Mouse (Mus musculus) spleen, adult 2 months (tissue): ENCODE data around the gene Ggt1. TPM values are rescaled to one million over a fixed set of nuclear protein-coding genes. Genes with fewer than 3 reads are reported as not detected.

Source experiments
- DNase-seq, 2 experiments: peaks; one replicate each; pipeline versions ENCODE4 v3.0.0 to v3.0.0-alpha.2; 2012 to 2021; ENCODE audit warnings: low spot score in 2 of 2, low read depth in 1 of 2
- H3K27ac ChIP-seq: fragments of 200-500 bp; 2 replicates; pipeline ENCODE4 v1.5.1; 2012; ENCODE audit warnings: low read length, inconsistent platforms; ENCODE audit not compliant: insufficient read depth
- H3K27me3 ChIP-seq: fragments of 200-500 bp; 2 replicates; pipeline ENCODE4 v1.6.1; 2012; ENCODE audit warnings: mild to moderate bottlenecking, moderate library complexity, low read length, inconsistent platforms; ENCODE audit not compliant: control insufficient read depth, insufficient read depth
- H3K36me3 ChIP-seq: fragments of 200-500 bp; 2 replicates; pipeline ENCODE4 v1.6.1; 2012; ENCODE audit warnings: mild to moderate bottlenecking, low read length, inconsistent platforms; ENCODE audit not compliant: control insufficient read depth, insufficient read depth
- H3K4me1 ChIP-seq: fragments of 200-500 bp; 2 replicates; pipeline ENCODE4 v1.6.1; 2011; ENCODE audit warnings: inconsistent platforms; ENCODE audit not compliant: control insufficient read depth, insufficient read depth, insufficient read length
- H3K4me3 ChIP-seq: fragments of 200-500 bp; 2 replicates; pipeline ENCODE4 v1.5.1; 2011; ENCODE audit warnings: mild to moderate bottlenecking, inconsistent platforms; ENCODE audit not compliant: insufficient read depth, insufficient read length; ENCODE audit errors: extremely low read depth
- CTCF ChIP-seq: fragments of 200-500 bp; IDR thresholded peaks from 2 replicates; pipeline ENCODE4 v1.5.1; 2011; ENCODE audit warnings: mild to moderate bottlenecking, inconsistent platforms; ENCODE audit not compliant: insufficient read depth, insufficient read length, insufficient replicate concordance; ENCODE audit errors: extremely low read depth
- POLR2A ChIP-seq: fragments of 200-500 bp; IDR thresholded peaks from 2 replicates; pipeline ENCODE4 v1.6.1; 2011; ENCODE audit warnings: low read depth, low read length, inconsistent platforms
- WGBS: fragments of 180-500 bp; shearing (Covaris S2); methylation state at CpG from one replicate; pipeline ENCODE4 v1.1.7; 2018; 5-methylcytosine and 5-hydroxymethylcytosine counted together
- polyA plus RNA-seq: library from polyadenylated mRNA; depleted of rRNA; stranded (reverse); fragments of >200 nt; gene quantifications from 2 replicates; pipeline ENCODE4 v1.2.3, GENCODE M21; 2012

Gene Ggt1
- polyA plus RNA-seq, 1 experiment: 15.5 TPM

GRCm38 (mm10) chr10:75556026-75556425 lies 5.4 kb upstream of the Ggt1 start:
- no peaks in the 10 kb centered on the region for H3K36me3 ChIP-seq
- no peak for TF ChIP-seq CTCF
- TF ChIP-seq POLR2A: no peak
- DNase-seq: no peak
- 91% methylated on average over 9 of the region's 9 CpGs for WGBS
- H3K4me3 ChIP-seq: no peak overlapping the region
- no peak overlapping the region for H3K27ac ChIP-seq
- H3K27me3 ChIP-seq: peaks cover 12% of the 10 kb centered on the region
- peaks cover 8% of the 10 kb centered on the region for H3K4me1 ChIP-seq

- TF ChIP-seq CTCF (no peak), POLR2A (no peak)
- Histone ChIP-seq H3K27ac (no peak overlapping the region), H3K27me3 (peaks cover 10% of the 10 kb centered on the region), H3K4me3 (no peak overlapping the region), H3K36me3 (no peaks in the 10 kb centered on the region), H3K4me1 (peaks cover 8% of the 10 kb centered on the region)
- 70% methylated on average over 3 of the region's 3 CpGs for WGBS
- no peak for DNase-seq
Measured at GRCm38 (mm10) chr10:75558515-75558914, 2.9 kb upstream of the Ggt1 start.

DNA sequence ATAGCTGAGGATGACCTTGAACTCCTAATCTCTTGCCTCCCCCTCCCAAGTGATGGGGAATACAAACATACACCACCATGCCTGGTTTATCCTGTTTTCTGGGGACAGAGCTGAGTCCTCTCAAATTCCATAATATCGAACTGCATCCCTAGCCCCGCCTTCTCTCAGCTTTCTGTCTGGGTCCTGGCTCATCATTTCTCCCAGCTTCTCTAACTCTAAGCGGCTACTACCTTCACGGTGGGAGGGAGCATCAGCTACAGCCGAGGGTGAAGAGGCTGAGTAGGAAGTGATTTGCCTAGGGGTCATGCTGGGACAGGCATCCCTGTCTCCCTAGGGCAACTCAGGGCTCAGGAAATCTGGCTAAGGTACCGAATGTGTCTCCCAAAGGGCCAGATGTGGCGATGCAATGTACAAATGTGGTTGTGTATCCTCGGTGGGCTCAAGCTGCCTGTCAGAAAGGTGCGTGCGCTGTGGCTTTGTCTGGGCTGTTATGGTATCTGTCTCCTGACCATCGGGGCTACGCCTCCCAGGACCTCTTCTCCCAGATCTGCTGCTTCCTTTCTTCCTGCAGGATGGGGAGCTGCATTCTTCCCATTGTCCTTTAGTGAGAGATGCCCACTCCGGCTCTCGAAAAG lies 2.2 kb upstream of the Ggt1 start:
- WGBS: 17% methylated on average over 14 of the region's 14 CpGs
- no peak overlapping the region for H3K4me3 ChIP-seq

DNA sequence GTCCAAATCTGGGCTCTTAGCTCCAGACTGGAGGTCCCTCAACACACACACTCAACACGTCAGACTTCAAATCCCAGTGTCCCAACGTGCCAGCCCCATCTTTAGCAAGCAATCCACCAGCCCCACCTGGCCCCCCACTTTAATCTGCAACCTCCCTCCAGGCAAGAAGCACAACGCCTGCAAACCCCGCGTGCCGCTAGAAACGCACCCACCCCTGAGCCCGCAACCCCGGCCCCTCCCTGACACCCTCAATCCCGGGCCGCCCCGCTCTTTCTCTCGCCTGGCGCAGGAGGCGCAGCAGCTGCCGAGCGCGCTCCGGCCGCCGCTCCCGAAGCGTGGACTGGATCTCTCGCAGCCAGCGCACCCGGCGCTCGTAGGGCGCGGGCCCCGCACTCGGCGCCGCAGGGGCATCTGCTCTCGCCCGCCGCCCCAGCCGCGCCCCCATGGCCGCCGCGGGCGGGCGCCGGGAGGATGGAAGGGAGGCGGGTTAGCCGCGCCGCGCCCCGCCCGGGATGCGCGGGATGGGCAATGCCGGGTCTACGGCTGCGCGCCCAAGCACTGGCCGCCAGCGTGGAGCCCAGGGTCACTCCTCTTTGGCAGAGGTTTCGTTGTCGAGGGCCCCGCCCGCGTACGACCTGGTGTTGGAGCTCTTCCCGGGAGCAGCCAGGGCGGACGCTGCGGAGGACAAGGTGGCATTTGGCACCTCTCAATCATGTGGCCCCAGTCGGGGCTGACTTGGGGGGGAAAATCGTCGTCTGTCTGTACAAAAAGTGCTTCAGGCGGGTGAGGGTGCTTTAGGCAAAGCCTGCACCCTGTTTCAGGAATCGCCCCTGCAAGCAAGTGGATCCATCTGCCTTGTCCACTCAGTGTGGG lies 1.5 kb upstream of the Ggt1 start, which contains the start of gene Lrrc75b:
TSS of gene Lrrc75b (minus strand) at position 655 of the 873 bp plus-strand sequence.
- H3K4me3 ChIP-seq: peak within 1 kb of the TSS; percentile 52; the same call in 1 of the 2 replicates
- no peak for TF ChIP-seq POLR2A
- TF ChIP-seq CTCF: no peak

More for the DNA sequence above, 2.2 kb upstream of the Ggt1 start:
- peaks cover 8% of the 10 kb centered on the region for H3K4me1 ChIP-seq
- no peaks in the 10 kb centered on the region for H3K36me3 ChIP-seq
- peaks cover 10% of the 10 kb centered on the region for H3K27me3 ChIP-seq
- no peak for DNase-seq
- H3K27ac ChIP-seq: no peak overlapping the region
- TF ChIP-seq POLR2A (no peak), CTCF (no peak)

DNA sequence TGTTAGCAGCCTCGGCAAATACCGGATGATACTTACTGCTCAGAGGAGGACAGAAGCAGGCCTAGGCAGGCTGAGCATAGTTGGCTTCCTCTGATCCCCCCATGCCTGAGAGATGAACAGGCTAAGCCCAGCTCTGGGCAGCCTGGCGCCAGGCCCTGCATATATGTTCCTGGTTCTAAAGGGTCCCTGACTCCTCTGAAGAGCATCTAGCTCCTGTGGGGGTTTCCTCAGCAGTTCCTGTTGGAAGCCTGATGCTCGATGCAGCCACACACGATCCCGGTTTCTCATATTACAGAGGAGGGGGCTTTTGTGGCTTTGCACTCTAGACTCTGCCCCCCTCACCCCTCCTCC lies 880 bp upstream of the Ggt1 start:
- H3K4me3 ChIP-seq: peak overlapping the region; percentile 52; the same call in 1 of the 2 replicates
- H3K36me3 ChIP-seq: no peaks in the 10 kb centered on the region
- H3K4me1 ChIP-seq: peaks cover 13% of the 10 kb centered on the region
- H3K27ac ChIP-seq: no peak overlapping the region
- WGBS: 38% methylated on average over 6 of the region's 6 CpGs
- no peak for DNase-seq
- TF ChIP-seq POLR2A: no peak
- no peak for TF ChIP-seq CTCF
- H3K27me3 ChIP-seq: peaks cover 10% of the 10 kb centered on the region

More for the DNA sequence above, 1.5 kb upstream of the Ggt1 start, which contains the start of gene Lrrc75b:
- WGBS: 2% methylated on average over 75 of the region's 75 CpGs
- H3K27ac ChIP-seq: no peak within 1 kb of the TSS
- no peaks in the 10 kb centered on the region for H3K36me3 ChIP-seq
- no peak for DNase-seq
- H3K27me3 ChIP-seq: peaks cover 10% of the 10 kb centered on the region
- peaks cover 10% of the 10 kb centered on the region for H3K4me1 ChIP-seq

DNA sequence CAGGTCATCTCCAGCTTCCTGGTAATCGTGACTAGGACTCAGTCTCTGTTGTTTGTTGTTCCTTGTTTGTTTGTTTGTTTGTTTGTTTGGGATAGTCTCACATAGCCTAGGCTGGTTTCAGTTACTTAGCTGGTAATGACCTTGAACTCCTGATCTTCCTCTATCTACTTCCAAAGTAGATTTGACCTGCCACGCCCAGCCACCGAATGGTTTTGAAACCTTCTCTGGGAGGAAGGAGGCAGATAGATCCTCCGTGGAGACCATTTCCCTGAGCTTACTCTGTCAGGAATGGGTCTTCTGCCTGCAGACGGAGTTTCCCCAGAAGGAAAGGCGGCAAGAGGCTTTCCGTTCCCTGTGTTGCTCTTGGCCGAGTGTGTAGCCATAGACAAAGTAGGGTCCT lies 1.2 kb downstream of the Ggt1 start:
- Histone ChIP-seq H3K27ac (no peak overlapping the region), H3K4me1 (peaks cover 21% of the 10 kb centered on the region), H3K27me3 (peaks cover 10% of the 10 kb centered on the region), H3K36me3 (no peaks in the 10 kb centered on the region), H3K4me3 (no peak overlapping the region)
- DNase-seq: no peak
- TF ChIP-seq POLR2A (no peak), CTCF (no peak)
- WGBS: 87% methylated on average over 8 of the region's 8 CpGs
